Mouse (Mus musculus) mouse trophoblast stem cell (cell line): ENCODE data around the gene Sox5.

Source experiments
- in situ Hi-C, 2 experiments: fragments of 300-500 bp; cut with MseI, MboI; formaldehyde crosslinking; loops; 2 replicates in 1 of 2; 3 replicates in 1 of 2; pipeline ENCODE4 v1.15.1; 2025

Gene Sox5

GRCm38 (mm10) chr6:144772175-144772918 is 9.4 kb downstream of the Sox5 start:
- in situ Hi-C loops = no loop called here

- in situ Hi-C loops = no loop called here
These were observed 12.7 kb downstream of the Sox5 start for GRCm38 (mm10) chr6:144769060-144769459.

- in situ Hi-C loops = no loop called here
These were observed 19.9 kb downstream of the Sox5 start for GRCm38 (mm10) chr6:144761902-144762301.

DNA sequence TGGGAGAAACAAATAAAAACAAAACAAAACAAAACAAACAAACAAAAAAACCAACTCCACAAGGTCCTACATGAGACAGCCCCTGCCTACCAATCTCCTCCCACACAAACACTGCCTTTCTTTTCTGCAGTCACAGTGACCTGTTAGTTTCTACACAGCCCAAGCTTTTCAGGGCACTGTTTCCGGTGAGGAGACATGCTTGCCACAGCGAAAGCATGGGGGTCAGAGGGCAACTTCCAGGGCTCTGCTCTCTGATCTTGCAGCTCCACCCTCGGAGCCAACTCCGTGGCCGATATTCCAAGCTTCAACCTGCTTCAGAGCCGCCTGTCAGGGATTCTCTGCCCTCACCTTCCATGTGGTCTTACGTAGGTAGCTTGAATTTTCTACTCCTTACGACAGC is 22.6 kb downstream of the Sox5 start:
- in situ Hi-C loops = no loop called here

GRCm38 (mm10) chr6:144757414-144757813 is 24.4 kb downstream of the Sox5 start:
- in situ Hi-C loops = no loop called here

GRCm38 (mm10) chr6:144756444-144756843 is 25.3 kb downstream of the Sox5 start:
- in situ Hi-C loops = no loop called here

DNA sequence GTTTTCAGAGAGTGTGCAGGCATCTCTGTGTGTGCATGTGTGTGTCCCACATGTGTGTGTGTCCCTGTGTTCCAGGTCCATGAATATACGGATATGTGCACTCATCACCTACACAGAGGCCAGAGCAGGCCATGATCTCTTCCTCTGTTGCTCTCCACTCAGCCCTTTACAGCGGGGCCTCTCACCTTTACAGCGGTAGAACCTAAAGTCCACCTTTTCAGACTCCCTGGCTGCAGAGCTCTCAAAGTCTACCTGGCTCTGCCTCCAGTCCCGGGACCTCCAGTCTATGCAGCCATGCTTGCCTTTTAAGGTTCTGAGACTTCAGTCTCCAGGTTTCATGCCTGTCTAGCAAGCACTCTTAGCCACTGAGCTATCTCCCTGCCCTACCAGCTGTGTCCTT is 26.5 kb downstream of the Sox5 start:
- in situ Hi-C loops = no loop called here

- in situ Hi-C loops = no loop called here
These were observed 27.4 kb downstream of the Sox5 start for GRCm38 (mm10) chr6:144754366-144754765.

DNA sequence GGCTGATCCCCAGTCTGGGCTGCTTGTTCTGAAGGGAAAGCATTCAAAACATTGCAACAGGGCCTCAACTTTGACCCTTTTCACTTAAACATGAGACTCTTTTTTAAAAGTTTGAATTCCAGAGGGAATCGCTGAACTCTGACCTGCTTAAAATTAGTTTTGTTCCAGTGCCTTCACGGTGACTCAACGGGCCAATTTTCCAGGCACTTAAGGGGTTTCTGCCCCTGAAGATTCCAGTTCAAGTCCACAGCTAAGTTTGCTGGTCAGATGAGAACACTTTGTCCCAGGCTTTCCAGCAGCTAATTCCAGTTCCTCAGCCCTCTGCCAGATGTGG is 27.8 kb downstream of the Sox5 start:
- in situ Hi-C loops = no loop called here

DNA sequence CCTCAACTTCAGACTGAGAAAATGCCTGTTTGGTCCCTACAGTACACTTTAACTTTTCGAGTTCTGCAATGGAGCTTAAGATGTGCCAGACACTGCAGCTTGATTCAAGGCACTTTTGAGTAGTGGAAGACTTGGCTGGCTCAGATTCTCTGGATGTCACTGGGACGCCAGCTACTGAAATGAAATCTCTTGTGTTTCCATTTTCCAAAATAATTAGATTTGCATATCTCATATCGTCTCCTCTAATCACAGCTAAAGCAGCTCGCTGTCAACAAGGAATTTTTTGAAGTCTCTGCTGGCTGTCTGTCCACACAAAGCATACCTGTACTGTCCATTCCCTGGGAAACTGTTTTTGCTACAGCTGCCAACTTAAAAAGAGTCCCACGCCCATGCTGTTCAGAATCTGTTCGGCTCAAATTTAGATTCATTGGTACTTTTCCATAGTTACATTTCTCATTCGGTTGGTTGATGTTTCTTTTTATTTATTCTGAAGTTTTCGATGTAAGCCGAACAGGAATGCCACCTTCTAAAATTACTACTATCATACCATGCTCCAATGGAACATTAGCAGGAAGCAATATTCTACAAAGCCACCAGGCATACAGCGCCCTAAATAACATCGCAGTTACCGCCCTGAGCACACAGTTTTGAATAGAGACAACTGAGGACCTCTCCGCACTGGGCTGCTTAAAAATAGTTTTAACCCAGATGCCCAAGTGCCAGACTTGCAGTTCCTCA is 28.4 kb downstream of the Sox5 start:
- in situ Hi-C loops = no loop called here

DNA sequence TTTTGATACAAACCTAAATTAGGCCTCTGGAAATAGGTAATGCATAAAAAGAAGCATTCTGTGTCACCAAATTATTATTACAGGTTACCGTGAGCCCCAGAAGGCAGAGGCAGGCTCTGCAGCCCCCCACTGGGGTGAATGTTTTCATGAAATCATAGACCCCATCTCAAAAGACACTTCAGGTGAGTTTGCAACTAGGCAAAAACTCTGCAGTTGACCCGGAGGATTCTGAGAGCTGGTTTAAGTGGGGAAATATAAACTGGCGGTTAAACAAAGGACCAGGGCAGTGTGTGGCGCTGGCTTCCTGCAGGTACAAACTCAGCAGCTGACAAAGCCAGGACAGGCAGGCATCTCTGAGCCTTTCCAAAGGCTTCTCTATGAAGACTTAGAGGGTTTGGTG is 30.2 kb downstream of the Sox5 start:
- in situ Hi-C loops = no loop called here

DNA sequence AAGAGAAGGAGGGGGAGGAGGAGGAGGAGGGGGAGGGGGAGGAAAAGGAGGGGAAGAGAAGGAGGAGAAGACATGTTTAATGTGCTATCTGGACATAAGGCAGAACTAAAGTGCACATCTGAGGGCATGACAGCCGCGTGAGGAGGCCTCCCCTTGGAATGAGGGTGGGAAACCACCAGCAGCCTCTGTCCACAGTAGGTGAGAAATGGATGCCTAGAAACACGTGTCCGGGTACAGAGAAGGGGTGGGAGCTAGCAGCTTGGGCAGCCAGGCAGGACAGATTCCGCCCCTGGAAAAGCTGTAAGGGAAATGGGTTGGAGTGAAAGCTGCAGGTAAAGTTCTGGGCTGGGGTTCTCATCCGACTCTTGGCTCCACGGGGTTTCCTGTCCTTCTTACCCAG is 31.6 kb downstream of the Sox5 start:
- in situ Hi-C loops = no loop called here

GRCm38 (mm10) chr6:144746436-144746835 is 35.3 kb downstream of the Sox5 start:
- in situ Hi-C loops = no loop called here

DNA sequence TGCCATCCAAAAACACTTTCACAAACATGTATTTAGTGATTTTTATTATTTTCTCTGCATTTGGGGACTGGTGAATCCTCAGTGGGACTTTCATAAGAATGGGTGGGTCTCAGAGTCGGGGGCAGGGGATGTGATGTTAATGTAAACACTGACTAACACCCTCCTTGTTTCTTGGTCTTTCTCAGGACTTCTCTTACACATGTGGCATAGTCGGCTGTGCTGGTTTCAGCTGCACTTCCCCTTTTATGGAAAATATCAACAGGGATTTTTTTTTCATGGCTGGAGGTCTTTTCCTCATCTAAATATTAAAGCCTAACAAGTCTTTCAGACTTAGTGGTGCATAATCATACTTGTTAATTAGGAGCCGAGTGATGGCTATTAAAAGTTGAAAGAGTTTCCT is 39.2 kb downstream of the Sox5 start:
- in situ Hi-C loops = no loop called here

GRCm38 (mm10) chr6:144741080-144741655 is 40.6 kb downstream of the Sox5 start:
- in situ Hi-C loops = no loop called here

GRCm38 (mm10) chr6:144740343-144740742 is 41.4 kb downstream of the Sox5 start:
- in situ Hi-C loops = no loop called here

- in situ Hi-C loops = no loop called here
These were observed 42.0 kb downstream of the Sox5 start for GRCm38 (mm10) chr6:144739753-144740152.

DNA sequence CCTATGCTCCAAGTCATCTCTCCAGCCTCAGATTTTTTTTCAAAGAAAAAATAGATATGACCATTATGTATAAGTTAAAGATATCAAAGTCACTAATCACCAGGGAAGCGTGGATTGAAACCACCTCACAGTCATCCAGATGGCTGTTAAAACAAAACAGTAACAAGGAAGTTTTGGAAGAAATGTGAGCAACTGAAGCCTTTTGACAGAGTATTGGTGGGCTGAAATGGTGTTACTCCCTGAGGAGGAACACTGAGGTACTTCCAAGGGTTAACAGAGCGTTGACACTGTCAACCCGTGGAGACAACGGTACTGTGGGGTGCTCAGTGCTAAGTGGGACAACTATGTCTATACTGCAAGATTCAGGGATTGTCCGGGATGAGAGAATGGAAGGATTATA is 44.0 kb downstream of the Sox5 start:
- in situ Hi-C loops = no loop called here

GRCm38 (mm10) chr6:144731251-144731970 is 50.4 kb downstream of the Sox5 start:
- in situ Hi-C loops = no loop called here

DNA sequence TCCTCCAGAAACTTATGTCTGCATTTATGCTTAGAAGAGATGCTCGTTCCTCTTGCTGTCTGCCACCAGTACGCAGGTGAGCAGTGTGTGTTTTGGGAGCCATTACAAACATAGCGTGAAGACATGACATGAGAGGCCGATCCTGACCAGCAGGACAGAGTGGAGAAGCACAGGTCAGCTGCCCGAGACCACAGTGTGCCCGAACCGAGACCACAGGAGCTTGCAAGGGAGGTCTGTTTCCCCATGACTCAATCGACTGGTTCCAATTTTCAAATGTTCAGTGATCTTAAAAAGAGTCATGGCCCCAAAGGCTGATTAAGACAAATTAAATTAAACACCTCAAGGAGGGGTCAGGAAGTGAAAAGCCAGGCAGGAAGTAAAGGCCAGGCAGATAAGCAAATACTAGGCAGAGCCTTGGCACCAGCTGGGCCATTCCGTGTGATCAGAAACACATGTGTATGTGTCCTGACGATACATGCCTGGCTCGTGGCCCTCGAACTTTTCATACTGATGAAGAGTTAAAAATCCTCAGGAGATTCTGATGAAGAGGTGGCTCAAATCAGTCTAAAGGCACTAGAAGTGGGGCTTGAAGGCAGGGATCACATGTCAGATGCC is 58.1 kb downstream of the Sox5 start:
- in situ Hi-C loops = no loop called here

- in situ Hi-C loops = no loop called here
These were observed 58.8 kb downstream of the Sox5 start for GRCm38 (mm10) chr6:144723024-144723423.

DNA sequence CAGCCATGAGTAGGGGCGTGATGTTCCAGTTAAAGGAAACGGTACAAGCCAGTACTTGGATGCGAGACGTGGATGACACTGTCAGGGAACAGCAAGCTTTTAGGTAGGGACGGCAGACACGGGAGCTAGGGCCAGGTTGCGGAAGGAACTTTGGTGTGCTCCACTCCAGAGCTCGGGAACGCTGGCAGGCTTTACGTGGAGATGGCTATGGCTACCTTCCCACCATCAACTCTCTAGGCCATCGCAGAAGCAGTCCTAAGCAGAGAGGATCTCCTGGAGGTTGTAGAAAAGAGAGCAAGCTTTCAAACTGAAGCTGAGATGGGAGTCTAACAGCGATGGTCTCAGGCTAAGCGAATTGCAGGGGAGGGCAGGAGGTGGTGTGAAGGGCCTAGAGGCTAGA is 60.9 kb downstream of the Sox5 start:
- in situ Hi-C loops = no loop called here
